Mouse (Mus musculus) limb, embryonic 11.5 days (tissue): Measurements from ENCODE around the gene Denr. TPM values are rescaled to one million over a fixed set of nuclear protein-coding genes. Genes with fewer than 3 reads are reported as not detected.
A peak's percentile ranks its signal among the peaks of the same experiment; 100 is the strongest.

Source experiments
- ATAC-seq: fragments of 200-750 bp; cut with Nextera tagmentation; 2 replicates; pipeline ENCODE4 v1.8.0; 2017; ENCODE audit warnings: low read depth; ENCODE audit not compliant: insufficient number of reproducible peaks, low FRiP score, low TSS enrichment
- DNase-seq: peaks from one replicate; pipeline ENCODE4 v3.0.0-alpha.2; 2015; ENCODE audit warnings: low spot score
- H3K27ac ChIP-seq: fragments of 300-500 bp; sonication (generic); replicated peaks from 2 replicates; pipeline ENCODE4 v1.5.1; 2014; ENCODE audit warnings: low read depth, mild to moderate bottlenecking, low read length
- H3K27me3 ChIP-seq: fragments of 300-500 bp; sonication (generic); 2 replicates; pipeline ENCODE4 v1.6.1; 2014; ENCODE audit warnings: mild to moderate bottlenecking, low read length, mixed read lengths; ENCODE audit not compliant: control insufficient read depth, insufficient read depth
- H3K36me3 ChIP-seq: fragments of 300-500 bp; sonication (generic); 2 replicates; pipeline ENCODE4 v1.6.1; 2014; ENCODE audit warnings: mild to moderate bottlenecking, low read length, moderate library complexity, mixed read lengths; ENCODE audit not compliant: control insufficient read depth, insufficient read depth
- H3K4me1 ChIP-seq: fragments of 300-500 bp; sonication (generic); 2 replicates; pipeline ENCODE4 v1.6.1; 2014; ENCODE audit warnings: low read length, mixed read lengths; ENCODE audit not compliant: control insufficient read depth, insufficient read depth
- H3K4me2 ChIP-seq: fragments of 300-500 bp; sonication (generic); 2 replicates; pipeline ENCODE4 v1.6.1; 2014; ENCODE audit warnings: low read depth, mild to moderate bottlenecking, moderate library complexity; ENCODE audit not compliant: severe bottlenecking
- H3K4me3 ChIP-seq: fragments of 300-500 bp; sonication (generic); 2 replicates; pipeline ENCODE4 v1.5.1; 2014; ENCODE audit warnings: low read depth, low read length
- H3K9ac ChIP-seq: fragments of 300-500 bp; sonication (generic); 2 replicates; pipeline ENCODE4 v1.6.1; 2014; ENCODE audit warnings: mild to moderate bottlenecking, low read length
- H3K9me3 ChIP-seq: fragments of 300-500 bp; sonication (generic); 2 replicates; pipeline ENCODE4 v1.6.1; 2016; ENCODE audit warnings: low read length; ENCODE audit not compliant: control insufficient read depth
- WGBS: fragments of 180-500 bp; shearing (Covaris S2); extraction: QIAGEN DNeasy Blood & Tissue Kit; methylation state at CpG from one replicate; pipeline ENCODE4 v1.1.7; 2014; 5-methylcytosine and 5-hydroxymethylcytosine counted together
- polyA plus RNA-seq: library from polyadenylated mRNA; unstranded; fragments of >200 nt; fragmentation: Nextera tagmentation; extraction: Ambion mirVana; gene quantifications from 2 replicates; pipeline ENCODE4 v1.2.1, GENCODE M21; 2014

Denr gene
- polyA plus RNA-seq, 1 experiment from 2014 or later = 186 TPM

- Histone ChIP-seq H3K9me3 (no peaks in the 10 kb centered on the region), H3K4me1 (no peaks in the 10 kb centered on the region), H3K36me3 (no peaks in the 10 kb centered on the region), H3K27me3 (no peaks in the 10 kb centered on the region), H3K27ac (no peak overlapping the region), H3K9ac (no peak overlapping the region), H3K4me2 (no peak overlapping the region), H3K4me3 (no peak overlapping the region)
- ATAC-seq (no peak), DNase-seq (no peak)
- 75% methylated on average over 4 of the region's 4 CpGs for WGBS
Observed at GRCm38 (mm10) chr5:123946546-123946945, 39.6 kb downstream of the Denr start.

GRCm38 (mm10) chr5:123947041-123947761 is 40.2 kb downstream of the Denr start:
- H3K36me3 ChIP-seq = no peaks in the 10 kb centered on the region
- ATAC-seq = no peak
- DNase-seq = peak; percentile 21
- no peak overlapping the region for H3K4me3 ChIP-seq
- H3K4me1 ChIP-seq = no peaks in the 10 kb centered on the region
- no peaks in the 10 kb centered on the region for H3K27me3 ChIP-seq
- no peaks in the 10 kb centered on the region for H3K9me3 ChIP-seq
- no peak overlapping the region for H3K9ac ChIP-seq
- no peak overlapping the region for H3K27ac ChIP-seq
- H3K4me2 ChIP-seq = no peak overlapping the region
- 51% methylated on average over 7 of the region's 7 CpGs for WGBS

GRCm38 (mm10) chr5:123952365-123953045 is 45.5 kb downstream of the Denr start:
- no peak overlapping the region for H3K9ac ChIP-seq
- H3K9me3 ChIP-seq = no peaks in the 10 kb centered on the region
- H3K4me1 ChIP-seq = no peaks in the 10 kb centered on the region
- no peak overlapping the region for H3K27ac ChIP-seq
- no peak overlapping the region for H3K4me3 ChIP-seq
- H3K27me3 ChIP-seq = no peaks in the 10 kb centered on the region
- H3K4me2 ChIP-seq = no peak overlapping the region
- ATAC-seq = no peak
- H3K36me3 ChIP-seq = no peaks in the 10 kb centered on the region
- 66% methylated on average over 5 of the region's 5 CpGs for WGBS
- no peak for DNase-seq

GRCm38 (mm10) chr5:123957213-123957612 is 50.2 kb downstream of the Denr start:
- Histone ChIP-seq H3K36me3 (no peaks in the 10 kb centered on the region), H3K4me1 (no peaks in the 10 kb centered on the region), H3K4me3 (no peak overlapping the region), H3K27ac (no peak overlapping the region), H3K27me3 (no peaks in the 10 kb centered on the region), H3K4me2 (no peak overlapping the region), H3K9me3 (no peaks in the 10 kb centered on the region), H3K9ac (no peak overlapping the region)
- DNase-seq (no peak), ATAC-seq (no peak)
- 94% methylated on average over 8 of the region's 8 CpGs for WGBS

- Histone ChIP-seq H3K9me3 (no peaks in the 10 kb centered on the region), H3K4me1 (no peaks in the 10 kb centered on the region), H3K36me3 (no peaks in the 10 kb centered on the region), H3K27me3 (no peaks in the 10 kb centered on the region), H3K27ac (no peak overlapping the region), H3K4me3 (no peak overlapping the region), H3K9ac (no peak overlapping the region), H3K4me2 (no peak overlapping the region)
- DNase-seq = no peak
- no peak for ATAC-seq
- 73% methylated on average over 3 of the region's 3 CpGs for WGBS
Observed at GRCm38 (mm10) chr5:123959018-123959417, 52.0 kb downstream of the Denr start.

GRCm38 (mm10) chr5:123960129-123960528 is 53.2 kb downstream of the Denr start:
- H3K4me3 ChIP-seq = no peak overlapping the region
- H3K9ac ChIP-seq = no peak overlapping the region
- no peak for DNase-seq
- no peaks in the 10 kb centered on the region for H3K4me1 ChIP-seq
- ATAC-seq = no peak
- no peaks in the 10 kb centered on the region for H3K9me3 ChIP-seq
- no peaks in the 10 kb centered on the region for H3K36me3 ChIP-seq
- 81% methylated on average over 8 of the region's 8 CpGs for WGBS
- H3K27ac ChIP-seq = no peak overlapping the region
- H3K27me3 ChIP-seq = no peaks in the 10 kb centered on the region
- H3K4me2 ChIP-seq = no peak overlapping the region

GRCm38 (mm10) chr5:123961046-123961445 is 54.1 kb downstream of the Denr start:
- Histone ChIP-seq H3K9me3 (no peaks in the 10 kb centered on the region), H3K36me3 (no peaks in the 10 kb centered on the region), H3K4me2 (no peak overlapping the region), H3K27ac (no peak overlapping the region), H3K4me1 (no peaks in the 10 kb centered on the region), H3K4me3 (no peak overlapping the region), H3K9ac (no peak overlapping the region), H3K27me3 (no peaks in the 10 kb centered on the region)
- WGBS = 85% methylated on average over 12 of the region's 12 CpGs
- no peak for DNase-seq
- no peak for ATAC-seq

GRCm38 (mm10) chr5:123964208-123964607 is 57.2 kb downstream of the Denr start:
- 91% methylated on average over 4 of the region's 4 CpGs for WGBS
- Histone ChIP-seq H3K9ac (no peak overlapping the region), H3K27ac (no peak overlapping the region), H3K4me1 (no peaks in the 10 kb centered on the region), H3K9me3 (no peaks in the 10 kb centered on the region), H3K27me3 (no peaks in the 10 kb centered on the region), H3K4me2 (no peak overlapping the region), H3K36me3 (no peaks in the 10 kb centered on the region), H3K4me3 (no peak overlapping the region)
- DNase-seq = no peak
- no peak for ATAC-seq
